Mouse (Mus musculus): ENCODE data around the gene Rnf19b. TPM values are rescaled to one million over a fixed set of nuclear protein-coding genes. Genes with fewer than 3 reads are reported as not detected.

Gene Rnf19b
- polyA plus RNA-seq, 1 experiment from 2014 or later: 9.1 TPM

DNA sequence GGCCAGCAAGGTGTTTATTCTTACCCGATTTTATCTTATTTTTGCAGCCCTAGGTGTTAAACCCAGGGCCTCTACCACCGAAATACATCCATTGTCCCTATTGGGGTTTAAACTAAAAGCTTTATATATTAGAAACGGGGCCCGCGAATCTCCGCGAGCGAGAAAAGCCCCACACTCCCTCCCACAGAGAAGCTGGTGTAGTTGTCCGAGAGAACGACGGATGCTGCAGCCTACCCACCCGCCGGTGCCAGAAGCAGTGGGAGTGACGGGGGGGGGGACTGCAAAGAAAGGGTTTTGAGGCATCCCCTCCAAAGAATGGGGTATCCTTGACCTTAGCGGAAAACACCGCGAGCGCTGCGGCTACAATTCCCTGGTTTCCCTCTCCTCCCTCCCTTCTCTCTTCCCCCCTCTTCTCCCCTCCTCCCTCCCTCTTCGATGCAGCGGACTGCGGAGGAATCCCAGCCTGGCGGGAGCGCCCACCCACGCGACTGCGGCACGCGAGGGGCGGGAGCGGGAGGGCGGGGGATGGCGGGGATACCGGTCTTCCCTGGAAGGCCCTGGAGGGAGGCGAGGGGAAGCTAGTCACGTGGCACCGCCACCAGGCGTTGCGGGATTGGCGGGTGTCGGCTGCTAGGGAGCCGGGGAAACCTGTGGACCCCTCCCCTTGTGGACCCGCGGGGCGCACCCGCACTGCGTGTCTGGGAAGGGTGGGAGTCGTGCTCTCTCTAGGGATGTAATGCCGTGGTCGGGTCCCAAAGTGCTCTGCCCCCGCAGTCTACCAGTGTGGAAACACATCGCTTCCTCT lies 9.4 kb upstream of the Rnf19b start:
- H3K9me3 ChIP-seq (replicated peaks): no peaks in the 10 kb centered on the region
- WGBS: under 1% methylated on average over 52 of the region's 52 CpGs
- peak overlapping the region; percentile 86 for H3K27ac ChIP-seq
- peaks cover 31% of the 10 kb centered on the region for H3K4me1 ChIP-seq
- DNase-seq (ENCODE audit: low spot score): peak; percentile 89
- H3K27me3 ChIP-seq (ENCODE audit: low read depth, poor library complexity, severe bottlenecking): peaks cover 75% of the 10 kb centered on the region
- H3K36me3 ChIP-seq: no peaks in the 10 kb centered on the region
- peak overlapping the region; percentile 73 for H3K4me3 ChIP-seq

DNA sequence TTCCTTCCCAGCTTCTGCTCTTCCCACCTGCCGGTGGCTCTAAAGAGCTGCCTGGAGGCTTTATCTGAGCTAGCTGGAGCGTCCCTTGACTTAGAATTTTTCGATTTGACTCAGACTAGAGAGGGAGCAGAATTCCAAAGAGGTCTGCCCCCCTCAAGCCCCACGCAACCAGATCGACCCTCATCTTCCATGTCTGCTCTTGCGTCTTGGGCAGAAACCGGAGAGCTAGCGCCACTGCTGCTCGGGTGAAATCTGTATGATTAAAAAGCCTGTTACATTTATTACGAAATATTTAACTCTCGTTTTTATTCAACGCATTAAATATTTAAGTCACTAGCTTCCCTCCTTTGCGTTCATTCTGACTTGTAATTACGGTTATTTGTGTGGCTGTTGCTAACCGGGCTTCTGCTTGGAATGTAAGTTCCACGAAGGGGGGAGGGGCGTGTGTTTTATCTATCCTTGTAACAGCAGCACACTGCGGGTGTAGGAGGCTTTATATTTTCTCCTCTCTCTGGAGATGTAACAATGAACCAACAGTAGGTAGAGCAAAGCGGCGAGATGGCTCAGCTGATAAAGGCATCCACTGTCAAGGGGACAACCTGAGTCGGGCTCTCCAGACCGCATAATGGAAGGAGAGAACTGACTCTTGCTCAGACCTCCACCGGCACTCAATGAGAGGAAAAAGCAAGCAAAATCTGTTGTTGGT lies 8.6 kb upstream of the Rnf19b start:
- peaks cover 75% of the 10 kb centered on the region for H3K27me3 ChIP-seq (ENCODE audit: low read depth, poor library complexity, severe bottlenecking)
- H3K27ac ChIP-seq: peak overlapping the region; percentile 86
- peaks cover 31% of the 10 kb centered on the region for H3K4me1 ChIP-seq
- 8% methylated on average over 23 of the region's 23 CpGs for WGBS
- no peaks in the 10 kb centered on the region for H3K9me3 ChIP-seq (replicated peaks)
- DNase-seq (ENCODE audit: low spot score): peak; percentile 41
- peak overlapping the region; percentile 73 for H3K4me3 ChIP-seq
- H3K36me3 ChIP-seq: no peaks in the 10 kb centered on the region

DNA sequence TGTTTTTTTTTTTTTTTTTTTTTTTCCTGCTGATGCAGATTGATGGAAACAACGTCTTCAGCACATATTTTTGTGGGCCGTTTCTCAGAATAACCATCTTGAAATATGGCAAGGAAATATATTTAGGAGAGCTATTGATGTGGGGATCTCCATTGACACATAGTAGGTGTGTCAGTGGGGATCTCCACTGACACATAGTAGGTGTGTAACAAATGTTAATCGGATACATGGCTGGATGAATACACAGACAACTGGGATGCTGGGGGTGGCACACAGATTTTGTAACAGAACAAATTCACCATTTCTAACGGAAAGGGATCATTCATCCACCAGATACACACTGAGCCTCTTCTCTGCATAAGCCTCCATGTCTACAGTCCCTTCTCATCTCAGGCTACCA lies 7.7 kb upstream of the Rnf19b start:
- no peaks in the 10 kb centered on the region for H3K36me3 ChIP-seq
- WGBS: 77% methylated on average over 4 of the region's 4 CpGs
- H3K9me3 ChIP-seq (replicated peaks): no peaks in the 10 kb centered on the region
- no peak overlapping the region for H3K4me3 ChIP-seq
- no peak for DNase-seq (ENCODE audit: low spot score)
- H3K27ac ChIP-seq: no peak overlapping the region
- peaks cover 31% of the 10 kb centered on the region for H3K4me1 ChIP-seq
- H3K27me3 ChIP-seq (ENCODE audit: low read depth, poor library complexity, severe bottlenecking): peaks cover 71% of the 10 kb centered on the region

DNA sequence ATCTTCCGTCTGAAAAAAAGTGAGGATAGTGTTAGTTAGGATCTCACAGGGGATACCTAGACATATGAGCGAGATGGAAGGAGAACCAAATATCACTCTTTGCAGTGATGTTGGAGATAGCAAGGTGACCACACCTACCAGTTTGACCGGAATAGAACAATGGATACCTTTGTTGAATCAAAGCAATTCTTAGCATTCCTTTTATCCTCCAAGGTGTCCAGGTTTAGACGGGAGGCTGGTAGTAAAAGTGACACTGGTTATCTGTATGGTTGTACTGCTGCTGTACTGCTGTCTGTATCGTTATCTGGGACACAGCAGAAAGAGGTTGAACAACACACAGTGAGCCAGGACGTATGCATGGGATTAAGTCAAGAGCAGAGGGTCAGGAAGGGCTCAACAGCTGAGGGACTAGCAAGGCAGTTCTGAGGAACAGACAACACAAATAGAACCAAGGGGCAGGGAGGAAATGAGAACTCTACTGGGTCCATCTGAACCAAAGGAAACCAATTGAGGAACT lies 7.1 kb upstream of the Rnf19b start:
- H3K27me3 ChIP-seq (ENCODE audit: low read depth, poor library complexity, severe bottlenecking): peaks cover 65% of the 10 kb centered on the region
- H3K9me3 ChIP-seq (replicated peaks): no peaks in the 10 kb centered on the region
- peaks cover 31% of the 10 kb centered on the region for H3K4me1 ChIP-seq
- no peak overlapping the region for H3K4me3 ChIP-seq
- no peaks in the 10 kb centered on the region for H3K36me3 ChIP-seq
- DNase-seq (ENCODE audit: low spot score): no peak
- no peak overlapping the region for H3K27ac ChIP-seq
- 72% methylated on average over 6 of the region's 6 CpGs for WGBS

DNA sequence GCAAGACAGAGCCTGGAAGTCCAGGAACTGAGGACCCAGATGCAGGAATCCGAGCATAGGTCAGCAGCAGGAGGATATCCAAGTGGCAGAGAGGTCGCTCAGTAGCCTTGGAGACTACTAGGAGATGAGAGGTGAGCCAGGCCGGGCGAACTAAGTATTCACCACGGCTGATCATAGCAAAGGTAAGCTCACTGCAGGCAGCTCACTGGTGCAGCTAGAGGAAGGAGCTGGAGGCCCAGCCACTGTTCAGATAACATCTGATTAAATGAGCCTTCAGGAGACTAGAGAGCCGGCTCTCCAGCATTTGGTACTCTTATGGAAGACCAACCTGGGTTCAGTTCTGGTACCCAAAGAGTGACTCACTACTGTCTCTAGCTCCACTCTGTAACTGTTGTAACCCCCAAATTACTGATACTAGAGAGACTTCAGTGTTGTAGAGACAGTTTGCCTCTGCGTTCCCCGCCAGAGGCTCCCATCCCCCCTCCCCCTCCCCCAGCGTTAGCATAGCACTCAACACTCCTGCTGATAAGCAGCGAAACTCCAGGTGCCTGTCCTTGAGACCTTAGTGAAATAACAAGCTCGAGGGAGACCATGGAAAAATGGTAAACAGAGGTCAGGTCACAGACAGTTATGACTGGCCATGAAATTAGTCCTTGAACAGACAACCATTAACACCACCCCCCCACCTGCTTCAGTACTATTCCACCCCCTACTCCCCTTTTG lies 6.4 kb upstream of the Rnf19b start:
- H3K4me3 ChIP-seq: no peak overlapping the region
- WGBS: 23% methylated on average over 11 of the region's 11 CpGs
- H3K27me3 ChIP-seq (ENCODE audit: low read depth, poor library complexity, severe bottlenecking): peaks cover 59% of the 10 kb centered on the region
- peaks cover 31% of the 10 kb centered on the region for H3K4me1 ChIP-seq
- H3K27ac ChIP-seq: no peak overlapping the region
- no peaks in the 10 kb centered on the region for H3K9me3 ChIP-seq (replicated peaks)
- H3K36me3 ChIP-seq: no peaks in the 10 kb centered on the region
- no peak for DNase-seq (ENCODE audit: low spot score)

DNA sequence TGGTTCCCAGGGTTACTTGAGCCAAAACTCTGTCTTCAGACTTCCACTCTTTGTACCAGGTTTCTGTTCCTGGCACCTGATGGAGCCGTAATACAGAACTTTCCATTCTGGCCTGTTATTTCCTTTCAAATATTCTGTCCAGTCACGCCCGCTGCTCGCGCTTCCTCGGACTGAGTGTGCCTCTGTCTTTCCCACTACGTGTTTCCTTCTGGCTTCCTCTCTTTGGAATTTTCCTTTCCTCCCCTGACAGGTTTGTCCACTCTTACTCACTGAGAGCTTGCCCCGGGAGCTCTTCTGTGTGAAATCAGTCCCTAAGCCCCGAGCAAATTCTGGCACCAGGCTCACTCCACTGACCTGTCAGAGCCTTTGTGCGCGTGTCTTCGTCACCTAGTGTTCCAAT lies 3.3 kb upstream of the Rnf19b start:
- WGBS: 89% methylated on average over 12 of the region's 12 CpGs
- Histone ChIP-seq H3K4me1 (peaks cover 23% of the 10 kb centered on the region), H3K9me3 (replicated peaks) (no peaks in the 10 kb centered on the region), H3K27me3 (ENCODE audit: low read depth, poor library complexity, severe bottlenecking) (peaks cover 28% of the 10 kb centered on the region), H3K27ac (no peak overlapping the region), H3K36me3 (no peaks in the 10 kb centered on the region), H3K4me3 (no peak overlapping the region)
- no peak for DNase-seq (ENCODE audit: low spot score)

DNA sequence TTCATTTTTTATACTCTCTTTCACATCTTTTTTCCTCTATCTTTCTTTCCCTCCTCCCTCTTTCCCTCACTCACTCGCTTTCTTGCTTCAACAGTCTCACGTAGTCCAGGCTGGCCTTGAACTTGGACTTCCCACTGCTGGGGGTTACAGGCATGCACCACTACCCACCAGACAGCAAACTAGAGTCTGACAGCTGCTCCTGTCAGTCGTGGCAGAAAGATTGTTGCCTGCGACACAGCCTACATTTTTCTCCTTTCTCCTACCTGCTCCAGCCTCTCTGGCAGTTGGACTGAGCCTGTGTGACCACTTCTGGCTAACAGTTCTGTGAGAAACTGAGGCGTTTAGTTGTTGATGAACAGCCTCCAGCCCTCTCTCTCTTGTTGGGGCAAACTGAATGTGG lies 2.5 kb upstream of the Rnf19b start:
- Histone ChIP-seq H3K36me3 (no peaks in the 10 kb centered on the region), H3K27me3 (ENCODE audit: low read depth, poor library complexity, severe bottlenecking) (peaks cover 20% of the 10 kb centered on the region), H3K27ac (no peak overlapping the region), H3K4me3 (no peak overlapping the region), H3K9me3 (replicated peaks) (no peaks in the 10 kb centered on the region), H3K4me1 (peaks cover 26% of the 10 kb centered on the region)
- DNase-seq (ENCODE audit: low spot score): no peak
- WGBS: 87% methylated on average over 5 of the region's 5 CpGs

DNA sequence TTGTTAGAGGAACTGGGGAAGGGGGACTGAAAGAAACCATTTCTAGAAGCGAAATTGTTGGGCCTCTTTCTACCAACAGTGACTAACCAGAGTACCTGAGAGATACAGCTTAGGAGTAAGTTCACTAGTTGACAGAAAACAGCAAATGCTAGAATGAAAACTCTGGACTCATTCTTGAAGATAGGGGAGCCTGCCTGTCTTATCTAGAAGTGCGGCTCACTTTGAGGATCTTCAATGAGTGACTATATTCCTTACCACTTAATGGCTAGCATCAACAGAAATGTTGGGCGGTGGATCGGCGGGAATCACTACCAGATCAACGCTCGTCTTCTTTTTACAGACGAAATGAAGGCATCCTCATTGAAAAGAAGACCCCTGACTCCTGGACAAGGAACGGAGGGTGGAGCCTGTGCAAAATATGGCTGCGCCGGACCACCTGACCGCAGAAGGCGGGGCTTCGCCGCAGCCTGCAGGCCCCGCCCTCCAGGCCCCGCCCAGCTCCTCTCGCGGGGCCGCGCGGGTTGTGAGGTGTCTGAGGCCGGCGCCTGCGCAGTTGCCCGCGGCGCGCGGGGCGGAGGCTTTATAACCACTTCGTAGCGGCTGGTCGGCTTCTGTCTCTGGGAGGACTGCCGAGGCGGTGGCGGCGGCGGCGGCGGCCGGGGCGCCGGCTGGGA lies 401 bp upstream of the Rnf19b start:
- WGBS: 4% methylated on average over 41 of the region's 44 CpGs
- Histone ChIP-seq H3K27me3 (ENCODE audit: low read depth, poor library complexity, severe bottlenecking) (peaks cover 4% of the 10 kb centered on the region; the same call in 1 of the 2 replicates), H3K4me3 (peak overlapping the region; percentile 88), H3K36me3 (no peaks in the 10 kb centered on the region), H3K9me3 (replicated peaks) (no peaks in the 10 kb centered on the region), H3K4me1 (peaks cover 20% of the 10 kb centered on the region), H3K27ac (peak overlapping the region; percentile 94)
- DNase-seq (ENCODE audit: low spot score): peak; percentile 98

DNA sequence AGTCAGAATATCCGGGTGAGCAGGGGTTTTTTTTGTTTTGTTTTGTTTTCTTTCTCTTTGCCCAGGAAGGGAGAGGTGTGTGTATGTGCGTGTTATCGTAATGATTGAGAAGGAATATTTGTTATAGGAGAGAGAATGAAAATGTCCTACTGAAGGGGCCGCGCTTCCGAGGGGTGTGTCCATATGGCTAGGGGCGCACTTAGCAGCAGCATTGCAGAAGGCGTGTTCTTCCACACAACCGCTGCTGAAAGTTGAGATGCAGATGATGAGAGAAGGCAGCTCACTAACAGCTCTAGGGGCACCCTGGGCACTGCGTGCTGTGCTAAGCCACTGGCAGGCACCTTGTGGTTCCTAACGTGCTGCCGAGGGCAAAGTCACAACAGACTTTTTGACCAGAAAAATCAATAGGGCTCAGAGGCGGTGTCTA lies 1.1 kb downstream of the Rnf19b start:
- H3K36me3 ChIP-seq: no peaks in the 10 kb centered on the region
- 6% methylated on average over 13 of the region's 13 CpGs for WGBS
- H3K27ac ChIP-seq: peak overlapping the region; percentile 94; the same call in 1 of the 2 replicates
- no peaks in the 10 kb centered on the region for H3K27me3 ChIP-seq (ENCODE audit: low read depth, poor library complexity, severe bottlenecking)
- H3K4me1 ChIP-seq: peaks cover 20% of the 10 kb centered on the region
- H3K9me3 ChIP-seq (replicated peaks): no peaks in the 10 kb centered on the region
- peak overlapping the region; percentile 88 for H3K4me3 ChIP-seq
- DNase-seq (ENCODE audit: low spot score): peak; percentile 51

DNA sequence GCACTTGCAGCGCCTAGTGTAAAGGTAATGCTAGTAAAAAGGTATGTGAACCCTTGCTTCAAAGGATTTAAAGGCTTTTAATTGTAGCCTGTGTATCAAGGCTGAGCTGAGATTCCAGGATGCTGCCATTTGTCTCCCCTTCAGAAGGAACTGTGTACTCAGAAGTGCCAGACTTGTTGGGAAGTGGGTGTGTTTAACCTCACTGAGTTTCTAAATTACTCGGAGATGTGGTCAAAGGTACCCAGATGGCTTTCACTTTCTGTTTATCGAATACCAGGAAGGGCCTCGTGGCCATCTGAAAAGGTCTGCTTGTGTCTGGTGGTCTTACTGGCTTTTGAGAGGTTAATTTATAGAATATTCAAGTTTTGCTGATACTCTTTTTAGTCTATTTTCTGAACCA lies 1.9 kb downstream of the Rnf19b start:
- no peaks in the 10 kb centered on the region for H3K36me3 ChIP-seq
- H3K9me3 ChIP-seq (replicated peaks): no peaks in the 10 kb centered on the region
- WGBS: 37% methylated on average over 4 of the region's 4 CpGs
- H3K4me1 ChIP-seq: peaks cover 20% of the 10 kb centered on the region
- H3K4me3 ChIP-seq: peak overlapping the region; percentile 88
- no peak overlapping the region for H3K27ac ChIP-seq
- DNase-seq (ENCODE audit: low spot score): no peak
- no peaks in the 10 kb centered on the region for H3K27me3 ChIP-seq (ENCODE audit: low read depth, poor library complexity, severe bottlenecking)

DNA sequence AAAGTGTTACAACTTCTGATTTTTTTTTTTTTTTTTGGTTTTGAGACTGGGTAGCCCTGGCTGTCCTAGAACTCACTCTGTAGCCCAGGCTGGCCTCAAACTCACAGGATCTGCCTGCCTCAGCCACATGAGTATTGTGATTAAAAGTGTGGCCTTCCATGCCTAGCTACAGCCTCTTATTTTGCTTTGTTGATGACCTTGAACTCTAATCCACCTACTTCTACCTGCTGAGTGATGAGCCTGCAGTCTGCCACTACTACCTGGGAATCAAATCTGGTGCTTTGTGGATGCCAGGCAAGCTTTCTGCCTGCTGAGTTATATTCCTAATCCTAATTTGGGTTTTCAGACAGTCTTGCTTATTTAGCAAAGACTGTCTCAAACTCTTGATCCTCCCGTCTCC lies 3.4 kb downstream of the Rnf19b start:
- Histone ChIP-seq H3K4me1 (peaks cover 20% of the 10 kb centered on the region), H3K4me3 (no peak overlapping the region), H3K27me3 (ENCODE audit: low read depth, poor library complexity, severe bottlenecking) (no peaks in the 10 kb centered on the region), H3K27ac (no peak overlapping the region), H3K9me3 (replicated peaks) (no peaks in the 10 kb centered on the region), H3K36me3 (no peaks in the 10 kb centered on the region)
- 94% methylated on average over 1 of the region's 1 CpGs for WGBS
- no peak for DNase-seq (ENCODE audit: low spot score)

DNA sequence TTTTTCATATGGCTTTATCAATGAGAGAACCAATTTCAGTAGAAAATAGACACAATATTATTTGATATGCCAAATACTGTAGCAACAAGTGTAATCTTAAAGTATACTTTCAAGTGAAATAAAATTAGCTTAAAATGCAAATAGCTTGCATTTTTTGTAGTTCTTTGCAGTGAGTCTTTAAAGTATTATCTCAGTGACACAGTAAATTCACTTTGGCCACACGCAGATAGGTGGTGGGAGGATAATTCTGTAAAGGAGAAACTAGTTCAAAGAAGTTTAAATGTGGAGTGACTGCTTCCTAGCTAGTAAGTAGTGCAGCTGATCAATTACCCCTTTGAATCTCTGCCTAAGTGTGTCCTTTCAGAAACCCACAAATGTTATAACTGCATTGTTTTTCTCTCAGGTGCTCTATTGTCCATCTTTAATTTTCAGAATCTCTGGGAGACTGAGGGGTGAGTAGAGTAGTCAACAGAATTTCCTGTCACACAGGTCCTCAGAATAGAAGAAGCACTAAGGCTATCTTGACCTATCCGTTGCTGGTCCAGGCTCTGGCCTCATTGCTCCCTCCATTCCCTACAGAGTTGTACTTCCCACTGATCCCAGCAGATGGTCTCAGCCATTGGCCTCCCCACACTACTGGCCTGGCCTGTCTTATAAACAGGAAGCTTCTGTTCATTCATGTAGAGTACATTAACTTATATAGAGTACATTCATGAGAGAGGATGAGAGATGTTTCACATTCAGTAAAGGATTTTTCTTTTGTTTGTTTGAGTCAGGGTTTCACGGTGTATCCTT lies 4.4 kb downstream of the Rnf19b start:
- H3K36me3 ChIP-seq: no peaks in the 10 kb centered on the region
- 87% methylated on average over 3 of the region's 3 CpGs for WGBS
- H3K4me3 ChIP-seq: no peak overlapping the region
- H3K27me3 ChIP-seq (ENCODE audit: low read depth, poor library complexity, severe bottlenecking): no peaks in the 10 kb centered on the region
- H3K27ac ChIP-seq: no peak overlapping the region
- DNase-seq (ENCODE audit: low spot score): no peak
- H3K4me1 ChIP-seq: peaks cover 20% of the 10 kb centered on the region
- H3K9me3 ChIP-seq (replicated peaks): no peaks in the 10 kb centered on the region
